Mouse (Mus musculus): ENCODE results near the gene Dirc2.

- TF ChIP-seq POLR2A (IDR thresholded peaks at IDR 0.05; ENCODE audit: low read depth, low read length) (no peak), CTCF (conservative IDR thresholded peaks at IDR 0.05; ENCODE audit: insufficient read depth, insufficient read length, low read depth, low read length) (no peak)
These were observed 53.4 kb downstream of the Dirc2 start for GRCm38 (mm10) chr16:35715771-35716170.
